Mouse (Mus musculus): ENCODE data around the gene Sh3bp5. TPM values are rescaled to one million over a fixed set of nuclear protein-coding genes. Genes with fewer than 3 reads are reported as not detected.
"Not testable (repeated sequence)": the region's sequence is repeated elsewhere in the genome, so short reads cannot be mapped to it uniquely, and the experiment has no call there.

Sh3bp5 gene
- total and polyA plus RNA-seq, 3 experiments: 0.19 to 1.0 TPM; not detected in 1

DNA sequence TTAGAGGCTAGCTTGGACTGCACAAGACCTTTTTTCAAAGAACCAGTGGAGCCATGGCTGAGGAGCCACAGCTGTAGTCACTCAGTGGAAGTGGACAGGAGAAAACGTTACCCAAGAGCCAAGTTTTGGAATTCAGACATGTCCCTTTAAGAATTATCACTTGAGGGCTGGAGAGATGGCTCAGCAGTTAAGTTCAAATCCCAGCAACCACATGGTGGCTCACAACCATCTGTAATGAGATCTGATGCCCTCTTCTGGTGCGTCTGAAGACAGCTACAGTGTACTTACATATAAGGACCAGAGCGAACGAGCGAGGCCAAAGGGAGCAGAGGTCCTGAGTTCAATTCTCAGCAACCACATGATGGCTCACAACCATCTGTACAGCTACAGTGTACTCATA is 26.3 kb upstream of the Sh3bp5 start:
- not testable (repeated sequence) for H3K79me2 ChIP-seq (ENCODE audit: control insufficient read depth, insufficient read depth, low read length, poor library complexity); H3K27me3 ChIP-seq (ENCODE audit: control insufficient read depth in 1 of 2, insufficient read depth in 2 of 2, low read length in 2 of 2); H3K4me1 ChIP-seq (ENCODE audit: control insufficient read depth in 1 of 2, insufficient read depth in 2 of 2, low read length in 2 of 2); H3K36me3 ChIP-seq (ENCODE audit: control insufficient read depth in 1 of 2, insufficient read depth in 2 of 2, low read length in 2 of 2); H3K9ac ChIP-seq (ENCODE audit: control insufficient read depth, low read depth, low read length, poor library complexity, severe bottlenecking); H3K27ac ChIP-seq (ENCODE audit: control insufficient read depth, low read depth, low read length); H3K4me3 ChIP-seq (ENCODE audit: control insufficient read depth in 1 of 2, insufficient read depth in 1 of 2, low read depth in 2 of 2, low read length in 2 of 2); H3K9me3 ChIP-seq (replicated peaks; ENCODE audit: insufficient read depth, low read length)
- peak; percentile 37 for DNase-seq (ENCODE audit: low read depth, low spot score)
- TF ChIP-seq MYC (IDR thresholded peaks at IDR 0.05; ENCODE audit: low read depth, low read length) (peak; percentile 39; the same call in 1 of the 2 replicates), CTCF (IDR thresholded peaks at IDR 0.05 in 2 of 3, conservative IDR thresholded peaks at IDR 0.05 in 1 of 3; ENCODE audit: control insufficient read depth in 1 of 3, insufficient read depth in 1 of 3, low read depth in 2 of 3, low read length in 3 of 3, poor library complexity in 1 of 3, severe bottlenecking in 1 of 3) (peak in 2 of 3 experiments; percentile 9 to 56; a peak in 2 of 6 replicates), ZC3H11A (IDR thresholded peaks at IDR 0.05; ENCODE audit: low read depth, low read length) (0 out of 2 replicates have a peak, but pooled peaks have one; percentile 12), SMC3 (IDR thresholded peaks at IDR 0.05; ENCODE audit: low read depth, low read length) (peak; percentile 62), RAD21 (IDR thresholded peaks at IDR 0.05; ENCODE audit: low read depth, low read length) (peak; percentile 30)

DNA sequence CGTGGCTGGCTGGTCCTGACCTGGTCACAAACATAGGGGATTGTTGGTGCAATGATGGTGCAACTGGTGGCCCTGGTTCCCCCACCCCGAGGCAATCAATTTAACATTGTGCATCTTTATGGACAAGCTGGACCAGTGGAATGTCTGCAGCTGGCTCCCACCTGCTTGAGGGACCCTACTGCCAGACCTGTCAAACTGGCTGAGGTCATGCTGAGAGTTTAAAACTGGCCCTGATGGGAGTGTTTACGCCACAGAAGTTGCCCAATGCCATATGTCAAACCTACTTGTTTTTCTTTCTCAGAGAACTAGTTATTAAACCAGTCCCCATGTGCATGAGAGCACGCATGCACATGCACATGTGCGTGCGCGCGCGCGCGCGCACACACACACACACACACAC is 22.1 kb upstream of the Sh3bp5 start:
- no peak for DNase-seq (ENCODE audit: low read depth, low spot score)
- TF ChIP-seq ZC3H11A (IDR thresholded peaks at IDR 0.05; ENCODE audit: low read depth, low read length) (no peak), CHD2 (IDR thresholded peaks at IDR 0.05; ENCODE audit: low read length) (no peak), NELFE (IDR thresholded peaks at IDR 0.05; ENCODE audit: low read depth, low read length) (no peak)
- no peak overlapping the region for H3K27ac ChIP-seq (ENCODE audit: control insufficient read depth, low read depth, low read length)
- H3K9ac ChIP-seq (ENCODE audit: control insufficient read depth, low read depth, low read length, poor library complexity, severe bottlenecking): no peak overlapping the region
- no peaks in the 10 kb centered on the region for H3K79me2 ChIP-seq (ENCODE audit: control insufficient read depth, insufficient read depth, low read length, poor library complexity)
- peaks cover 0 to 4% of the 10 kb centered on the region in 2 experiments; a peak in 2 of 4 replicates for H3K36me3 ChIP-seq (ENCODE audit: control insufficient read depth in 1 of 2, insufficient read depth in 2 of 2, low read length in 2 of 2)
- H3K4me3 ChIP-seq (ENCODE audit: control insufficient read depth in 1 of 2, insufficient read depth in 1 of 2, low read depth in 2 of 2, low read length in 2 of 2): no peak overlapping the region
- H3K27me3 ChIP-seq (ENCODE audit: control insufficient read depth in 1 of 2, insufficient read depth in 2 of 2, low read length in 2 of 2): no peaks in the 10 kb centered on the region
- peaks cover 3 to 6% of the 10 kb centered on the region in 2 experiments; a peak in 3 of 4 replicates for H3K4me1 ChIP-seq (ENCODE audit: control insufficient read depth in 1 of 2, insufficient read depth in 2 of 2, low read length in 2 of 2)
- no peaks in the 10 kb centered on the region for H3K9me3 ChIP-seq (replicated peaks; ENCODE audit: insufficient read depth, low read length)

DNA sequence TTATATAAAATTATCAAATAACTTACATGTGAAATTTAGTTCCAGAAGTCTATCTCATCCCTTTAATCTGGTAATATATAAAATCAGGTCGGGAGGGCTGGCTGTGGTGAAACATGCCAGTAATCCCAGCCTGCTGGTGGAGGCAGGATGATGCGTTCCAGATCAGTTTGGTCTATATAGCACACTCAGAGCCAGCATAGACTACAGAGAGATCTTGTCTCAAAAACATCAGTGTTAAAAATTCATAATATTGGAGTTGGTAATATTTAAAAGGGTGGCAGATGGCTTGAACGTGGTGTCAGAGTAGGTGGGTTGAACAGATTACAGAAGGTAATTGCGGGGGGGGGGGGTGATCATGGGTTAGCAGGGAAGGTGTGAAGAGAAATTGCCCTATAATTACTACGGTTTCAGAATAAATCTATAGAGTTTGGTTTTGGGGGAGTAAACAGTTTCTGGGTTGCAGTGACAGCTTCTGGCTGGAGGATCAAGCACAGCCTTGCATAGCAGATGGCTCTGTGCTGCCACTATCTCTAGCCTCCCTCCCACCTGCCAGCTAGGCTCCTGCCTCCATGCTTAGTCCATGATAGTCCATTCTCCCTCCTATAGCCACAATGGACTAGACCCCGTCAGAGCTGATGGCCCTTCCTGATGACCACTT is 20.3 kb upstream of the Sh3bp5 start:
- DNase-seq (ENCODE audit: low read depth, low spot score): no peak
- no peak for TF ChIP-seq POLR2A (IDR thresholded peaks at IDR 0.05; ENCODE audit: control insufficient read depth in 1 of 2, insufficient read depth in 1 of 2, low read depth in 1 of 2, low read length in 2 of 2, poor library complexity in 1 of 2)
- TF ChIP-seq ZC3H11A (IDR thresholded peaks at IDR 0.05; ENCODE audit: low read depth, low read length): no peak
- TF ChIP-seq GATA1 (IDR thresholded peaks at IDR 0.05; ENCODE audit: low read depth, low read length): no peak
- no peak for TF ChIP-seq POLR2AphosphoS2 (IDR thresholded peaks at IDR 0.05; ENCODE audit: low read length)
- no peak for TF ChIP-seq ZNF384 (IDR thresholded peaks at IDR 0.05; ENCODE audit: low read depth, low read length)
- no peak for TF ChIP-seq USF2 (IDR thresholded peaks at IDR 0.05; ENCODE audit: borderline replicate concordance in 1 of 2, insufficient read depth in 1 of 2, low read depth in 1 of 2, low read length in 2 of 2)
- no peak for TF ChIP-seq BHLHE40 (IDR thresholded peaks at IDR 0.05; ENCODE audit: borderline replicate concordance, low read depth, low read length)
- TF ChIP-seq SMC3 (IDR thresholded peaks at IDR 0.05; ENCODE audit: low read depth, low read length): no peak
- no peak for TF ChIP-seq MXI1 (IDR thresholded peaks at IDR 0.05; ENCODE audit: low read depth, low read length)
- TF ChIP-seq ZMIZ1 (IDR thresholded peaks at IDR 0.05; ENCODE audit: low read depth, low read length): no peak
- TF ChIP-seq NRF1 (IDR thresholded peaks at IDR 0.05; ENCODE audit: insufficient read depth, low read depth, low read length, poor library complexity, severe bottlenecking): no peak
- no peak for TF ChIP-seq MYB (IDR thresholded peaks at IDR 0.05; ENCODE audit: low read depth, low read length)
- TF ChIP-seq RCOR1 (IDR thresholded peaks at IDR 0.05; ENCODE audit: low read depth, low read length): no peak
- TF ChIP-seq E2F4 (IDR thresholded peaks at IDR 0.05; ENCODE audit: borderline replicate concordance, low read depth, low read length): no peak
- no peak for TF ChIP-seq CHD2 (IDR thresholded peaks at IDR 0.05; ENCODE audit: low read length)
- Histone ChIP-seq H3K9ac (ENCODE audit: control insufficient read depth, low read depth, low read length, poor library complexity, severe bottlenecking) (no peak overlapping the region), H3K4me1 (ENCODE audit: control insufficient read depth in 1 of 2, insufficient read depth in 2 of 2, low read length in 2 of 2) (peaks cover 3 to 8% of the 10 kb centered on the region in 2 experiments; a peak in 3 of 4 replicates), H3K36me3 (ENCODE audit: control insufficient read depth in 1 of 2, insufficient read depth in 2 of 2, low read length in 2 of 2) (peaks cover 0 to 4% of the 10 kb centered on the region in 2 experiments; a peak in 2 of 4 replicates), H3K27me3 (ENCODE audit: control insufficient read depth in 1 of 2, insufficient read depth in 2 of 2, low read length in 2 of 2) (no peaks in the 10 kb centered on the region), H3K9me3 (replicated peaks; ENCODE audit: insufficient read depth, low read length) (no peaks in the 10 kb centered on the region), H3K4me3 (ENCODE audit: control insufficient read depth in 1 of 2, insufficient read depth in 1 of 2, low read depth in 2 of 2, low read length in 2 of 2) (no peak overlapping the region), H3K27ac (ENCODE audit: control insufficient read depth, low read depth, low read length) (no peak overlapping the region), H3K79me2 (ENCODE audit: control insufficient read depth, insufficient read depth, low read length, poor library complexity) (no peaks in the 10 kb centered on the region)

Measured in MEL (cell line).